Mouse (Mus musculus): ENCODE measurements at regions not wholly inside any gene's neighbourhood (a gene's known extent, or its start where the extent isn't known, plus 50 kb on each side); places are given as distances from the start of the nearest gene placed in this dataset.

DNA sequence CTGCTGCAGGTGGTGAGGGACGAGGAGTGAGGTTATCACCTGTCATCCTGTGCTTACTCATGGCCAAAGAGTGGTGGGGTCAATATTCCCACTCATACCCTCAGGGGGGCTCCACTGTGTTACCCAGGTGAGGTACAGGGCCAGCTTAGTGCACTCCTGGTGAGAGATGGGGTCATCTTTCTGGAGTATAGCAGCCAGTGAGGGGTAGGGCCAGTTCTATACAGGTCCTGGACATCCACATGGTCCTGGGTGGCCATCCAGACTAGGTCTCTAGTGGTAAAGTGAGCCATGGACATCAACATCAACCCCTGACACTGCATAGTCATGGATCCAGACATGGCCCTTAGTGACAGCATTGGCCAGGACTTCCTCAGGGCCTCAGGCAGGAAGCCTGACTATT, 169.0 kb downstream of the Otol1 start:
- no peak for TF ChIP-seq CTCF (conservative IDR thresholded peaks at IDR 0.05; ENCODE audit: insufficient read depth, insufficient read length, low read depth, low read length)
- TF ChIP-seq POLR2A (IDR thresholded peaks at IDR 0.05; ENCODE audit: low read depth, low read length) = no peak

Data from kidney, adult 2 months (tissue).